Mouse (Mus musculus): ENCODE measurements around the gene Fgf18. TPM values are rescaled to one million over a fixed set of nuclear protein-coding genes. Genes with fewer than 3 reads are reported as not detected.

Fgf18 gene
- polyA plus RNA-seq, 1 experiment from 2014 or later: 5.7 TPM

GRCm38 (mm10) chr11:33097855-33098254, 49.3 kb downstream of the Fgf18 start:
- H3K4me1 ChIP-seq: peaks cover 25% of the 10 kb centered on the region
- DNase-seq (ENCODE audit: low spot score): peak; percentile 85
- H3K4me3 ChIP-seq: no peak overlapping the region
- H3K27me3 ChIP-seq (ENCODE audit: low read depth, poor library complexity, severe bottlenecking): peaks cover 8% of the 10 kb centered on the region
- WGBS: 53% methylated on average over 8 of the region's 8 CpGs
- no peaks in the 10 kb centered on the region for H3K9me3 ChIP-seq (replicated peaks)
- H3K27ac ChIP-seq: no peak overlapping the region
- H3K36me3 ChIP-seq: no peaks in the 10 kb centered on the region

DNA sequence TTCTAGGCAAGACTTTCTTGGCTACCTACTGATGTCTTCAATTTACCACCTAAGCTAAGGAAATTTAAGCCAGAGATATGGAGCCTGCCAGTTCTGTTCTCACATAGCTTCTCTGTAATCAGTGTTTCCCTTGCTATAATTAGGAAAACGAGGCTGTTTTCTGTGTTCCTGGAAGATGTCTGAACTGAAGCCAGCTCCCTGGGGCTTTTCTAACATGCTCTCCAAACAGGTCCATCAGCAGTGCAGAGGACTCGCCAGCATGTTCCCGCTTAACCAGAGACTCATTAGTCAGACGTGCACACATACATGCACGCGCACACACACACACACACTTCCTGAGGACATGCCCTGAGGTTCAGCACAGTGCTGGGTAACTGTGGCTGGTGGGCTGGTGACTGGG, 57.3 kb downstream of the Fgf18 start:
- WGBS: 78% methylated on average over 6 of the region's 6 CpGs
- no peak overlapping the region for H3K4me3 ChIP-seq
- H3K36me3 ChIP-seq: no peaks in the 10 kb centered on the region
- H3K27ac ChIP-seq: no peak overlapping the region
- H3K27me3 ChIP-seq (ENCODE audit: low read depth, poor library complexity, severe bottlenecking): peaks cover 7% of the 10 kb centered on the region
- peaks cover 27% of the 10 kb centered on the region for H3K4me1 ChIP-seq
- no peak for DNase-seq (ENCODE audit: low spot score)
- no peaks in the 10 kb centered on the region for H3K9me3 ChIP-seq (replicated peaks)

DNA sequence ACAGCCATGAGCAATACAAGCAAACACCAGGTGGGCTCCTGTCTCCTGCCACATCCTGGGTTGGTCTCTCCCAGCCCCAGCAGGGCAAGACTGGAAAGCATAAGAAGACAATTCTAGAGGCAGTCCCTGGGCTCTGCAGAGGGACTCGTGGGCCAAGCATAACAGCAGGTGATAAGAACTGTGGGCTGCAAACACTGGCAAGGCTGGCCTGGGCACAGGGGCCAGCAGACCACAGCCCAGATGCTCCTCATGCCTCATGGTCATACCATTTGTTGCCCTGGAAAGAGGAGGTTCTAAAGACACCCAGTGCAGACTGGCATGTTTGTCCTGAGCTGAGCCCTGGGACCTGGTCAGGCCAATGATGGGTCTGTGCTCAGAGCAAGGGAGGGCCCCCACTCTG, 59.0 kb downstream of the Fgf18 start:
- 41% methylated on average over 1 of the region's 1 CpGs for WGBS
- peaks cover 27% of the 10 kb centered on the region for H3K4me1 ChIP-seq
- peaks cover 7% of the 10 kb centered on the region for H3K27me3 ChIP-seq (ENCODE audit: low read depth, poor library complexity, severe bottlenecking)
- H3K9me3 ChIP-seq (replicated peaks): no peaks in the 10 kb centered on the region
- H3K4me3 ChIP-seq: no peak overlapping the region
- H3K36me3 ChIP-seq: no peaks in the 10 kb centered on the region
- DNase-seq (ENCODE audit: low spot score): no peak
- 0 out of 2 replicates have a peak overlapping the region, but pooled peaks have one; percentile 22 for H3K27ac ChIP-seq

DNA sequence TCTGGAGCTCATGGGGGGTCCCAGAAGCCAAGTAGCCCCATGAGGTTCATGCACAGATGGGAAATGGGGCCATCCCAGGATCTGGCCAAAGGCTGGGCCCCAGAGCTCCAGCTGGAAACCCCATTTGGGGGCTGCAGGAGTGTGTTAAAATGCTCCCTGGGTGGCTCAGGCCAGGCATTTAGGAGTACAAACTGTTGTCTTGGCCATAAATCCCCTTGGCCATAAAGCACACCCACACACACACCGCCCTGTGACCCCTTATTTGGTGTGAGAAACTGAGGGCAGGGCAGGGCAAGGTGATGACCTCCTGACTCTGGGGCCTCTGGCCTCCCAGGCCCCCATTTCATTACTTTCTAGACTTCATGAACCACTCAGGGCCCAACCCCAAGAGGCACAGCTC, 61.2 kb downstream of the Fgf18 start:
- H3K27ac ChIP-seq: 0 out of 2 replicates have a peak overlapping the region, but pooled peaks have one; percentile 32
- H3K36me3 ChIP-seq: no peaks in the 10 kb centered on the region
- no peak for DNase-seq (ENCODE audit: low spot score)
- H3K4me3 ChIP-seq: no peak overlapping the region
- no peaks in the 10 kb centered on the region for H3K9me3 ChIP-seq (replicated peaks)
- peaks cover 7% of the 10 kb centered on the region for H3K27me3 ChIP-seq (ENCODE audit: low read depth, poor library complexity, severe bottlenecking)
- peaks cover 27% of the 10 kb centered on the region for H3K4me1 ChIP-seq
- WGBS: 36% methylated on average over 1 of the region's 1 CpGs

DNA sequence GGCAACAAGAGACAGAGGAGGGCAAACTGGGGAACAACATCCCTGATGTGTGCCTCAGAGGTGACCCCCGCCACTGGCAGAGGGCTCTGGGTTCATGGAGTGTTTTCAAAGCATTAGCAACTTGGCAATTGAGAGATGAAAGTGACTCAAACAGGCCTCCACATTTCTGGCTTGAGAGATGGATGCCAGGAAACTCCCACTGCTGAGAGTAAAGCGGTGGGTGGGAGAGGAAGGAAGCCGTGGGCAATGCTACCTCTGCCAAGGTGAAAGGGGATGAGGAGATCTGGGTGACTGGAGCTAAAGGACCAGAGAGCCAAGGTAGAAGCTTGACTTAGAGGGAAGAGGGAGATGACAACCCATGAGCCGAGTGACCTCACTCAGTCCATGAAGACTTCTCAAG, 61.7 kb downstream of the Fgf18 start:
- 78% methylated on average over 4 of the region's 4 CpGs for WGBS
- peaks cover 7% of the 10 kb centered on the region for H3K27me3 ChIP-seq (ENCODE audit: low read depth, poor library complexity, severe bottlenecking)
- H3K4me1 ChIP-seq: peaks cover 29% of the 10 kb centered on the region
- no peaks in the 10 kb centered on the region for H3K9me3 ChIP-seq (replicated peaks)
- DNase-seq (ENCODE audit: low spot score): no peak
- H3K36me3 ChIP-seq: no peaks in the 10 kb centered on the region
- 0 out of 2 replicates have a peak overlapping the region, but pooled peaks have one; percentile 32 for H3K27ac ChIP-seq
- no peak overlapping the region for H3K4me3 ChIP-seq

DNA sequence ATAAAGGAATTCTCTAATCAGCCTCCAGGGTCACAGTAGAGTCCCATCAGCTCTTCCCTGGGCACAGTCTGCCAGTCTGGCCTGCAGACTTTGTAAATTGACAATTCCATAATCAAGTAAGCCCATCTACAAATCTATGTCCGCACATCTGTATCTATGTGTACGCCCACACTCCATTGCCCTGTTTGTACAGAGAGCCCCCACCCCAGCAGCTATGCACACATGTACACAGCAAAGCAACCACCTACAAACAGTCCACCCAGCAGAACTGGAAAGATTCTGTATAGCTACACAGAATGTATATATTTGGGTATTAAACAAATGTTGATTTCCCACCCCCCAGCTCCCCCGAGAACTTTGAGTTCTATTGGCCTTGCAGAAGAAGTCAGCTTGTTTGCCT, 62.1 kb downstream of the Fgf18 start:
- H3K36me3 ChIP-seq: no peaks in the 10 kb centered on the region
- H3K27me3 ChIP-seq (ENCODE audit: low read depth, poor library complexity, severe bottlenecking): peaks cover 8% of the 10 kb centered on the region
- no peak overlapping the region for H3K4me3 ChIP-seq
- DNase-seq (ENCODE audit: low spot score): no peak
- no peaks in the 10 kb centered on the region for H3K9me3 ChIP-seq (replicated peaks)
- H3K27ac ChIP-seq: no peak overlapping the region
- peaks cover 33% of the 10 kb centered on the region for H3K4me1 ChIP-seq
- 87% methylated on average over 3 of the region's 3 CpGs for WGBS

DNA sequence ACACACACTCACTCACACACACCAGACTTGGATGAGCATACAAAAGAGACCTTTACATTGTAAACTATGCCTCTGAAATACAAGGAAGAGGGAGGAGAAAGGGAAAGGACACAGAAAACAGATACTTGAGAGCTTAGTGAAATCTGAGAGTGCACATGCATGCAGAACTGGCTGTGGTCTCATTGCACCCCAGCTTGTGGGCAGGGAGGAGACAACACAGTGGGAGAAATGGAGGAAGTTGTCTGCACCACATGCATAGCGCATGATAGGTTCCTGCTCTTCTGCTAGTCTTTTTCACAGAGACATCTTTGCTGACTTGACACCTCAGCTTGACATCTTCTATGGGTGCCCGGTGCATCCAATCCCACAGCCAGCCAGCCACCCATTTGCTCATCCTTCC, 63.2 kb downstream of the Fgf18 start:
- Histone ChIP-seq H3K27ac (no peak overlapping the region), H3K4me1 (peaks cover 32% of the 10 kb centered on the region), H3K4me3 (no peak overlapping the region), H3K27me3 (ENCODE audit: low read depth, poor library complexity, severe bottlenecking) (peaks cover 18% of the 10 kb centered on the region), H3K9me3 (replicated peaks) (no peaks in the 10 kb centered on the region), H3K36me3 (no peaks in the 10 kb centered on the region)
- 95% methylated on average over 2 of the region's 2 CpGs for WGBS
- DNase-seq (ENCODE audit: low spot score): no peak

DNA sequence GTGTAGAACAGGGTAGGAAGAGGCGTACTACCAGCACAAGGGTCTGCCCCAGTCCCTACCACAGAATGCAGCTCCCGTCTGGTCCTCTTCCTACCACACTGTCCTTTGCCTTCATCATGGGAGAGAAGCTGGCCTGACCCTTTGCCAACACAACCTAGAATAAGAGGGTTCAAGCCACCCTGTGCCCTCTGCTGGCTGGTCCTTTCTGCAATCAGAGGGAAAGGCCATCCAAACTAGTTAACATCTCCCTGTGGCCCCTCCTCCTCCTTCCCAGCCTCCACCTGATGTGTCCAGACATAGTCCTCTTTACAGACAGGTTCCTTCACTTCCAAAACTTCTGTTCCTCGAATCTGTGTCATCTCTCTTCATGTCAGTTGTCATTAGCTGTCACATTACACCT, 66.0 kb downstream of the Fgf18 start:
- peaks cover 38% of the 10 kb centered on the region for H3K4me1 ChIP-seq
- no peaks in the 10 kb centered on the region for H3K9me3 ChIP-seq (replicated peaks)
- H3K27ac ChIP-seq: no peak overlapping the region
- WGBS: 74% methylated on average over 3 of the region's 3 CpGs
- no peak overlapping the region for H3K4me3 ChIP-seq
- H3K27me3 ChIP-seq (ENCODE audit: low read depth, poor library complexity, severe bottlenecking): peaks cover 16% of the 10 kb centered on the region; the same call in 1 of the 2 replicates
- H3K36me3 ChIP-seq: no peaks in the 10 kb centered on the region
- DNase-seq (ENCODE audit: low spot score): no peak

- Histone ChIP-seq H3K27ac (no peak overlapping the region), H3K4me3 (no peak overlapping the region), H3K36me3 (no peaks in the 10 kb centered on the region), H3K4me1 (peaks cover 40% of the 10 kb centered on the region), H3K27me3 (ENCODE audit: low read depth, poor library complexity, severe bottlenecking) (peaks cover 16% of the 10 kb centered on the region; the same call in 1 of the 2 replicates), H3K9me3 (replicated peaks) (no peaks in the 10 kb centered on the region)
- DNase-seq (ENCODE audit: low spot score): no peak
- WGBS: 58% methylated on average over 16 of the region's 16 CpGs
Measured at GRCm38 (mm10) chr11:33080046-33080808, 67.0 kb downstream of the Fgf18 start.

- DNase-seq (ENCODE audit: low spot score): no peak
- no peaks in the 10 kb centered on the region for H3K9me3 ChIP-seq (replicated peaks)
- H3K4me1 ChIP-seq: peaks cover 46% of the 10 kb centered on the region
- 62% methylated on average over 6 of the region's 6 CpGs for WGBS
- no peak overlapping the region for H3K4me3 ChIP-seq
- no peaks in the 10 kb centered on the region for H3K36me3 ChIP-seq
- peaks cover 16% of the 10 kb centered on the region; the same call in 1 of the 2 replicates for H3K27me3 ChIP-seq (ENCODE audit: low read depth, poor library complexity, severe bottlenecking)
- no peak overlapping the region; the same call in 1 of the 2 replicates for H3K27ac ChIP-seq
Measured at GRCm38 (mm10) chr11:33079424-33079823, 67.8 kb downstream of the Fgf18 start.

GRCm38 (mm10) chr11:33078036-33078435, 69.2 kb downstream of the Fgf18 start:
- Histone ChIP-seq H3K27ac (peak overlapping the region; percentile 74; the same call in 1 of the 2 replicates), H3K9me3 (replicated peaks) (no peaks in the 10 kb centered on the region), H3K27me3 (ENCODE audit: low read depth, poor library complexity, severe bottlenecking) (peaks cover 16% of the 10 kb centered on the region; the same call in 1 of the 2 replicates), H3K36me3 (no peaks in the 10 kb centered on the region), H3K4me1 (peaks cover 46% of the 10 kb centered on the region), H3K4me3 (no peak overlapping the region)
- peak; percentile 55 for DNase-seq (ENCODE audit: low spot score)
- 29% methylated on average over 7 of the region's 7 CpGs for whole genome bisulfite sequencing

GRCm38 (mm10) chr11:33075293-33075692, 71.9 kb downstream of the Fgf18 start:
- H3K9me3 ChIP-seq (replicated peaks): no peaks in the 10 kb centered on the region
- no peaks in the 10 kb centered on the region for H3K36me3 ChIP-seq
- 74% methylated on average over 8 of the region's 8 CpGs for WGBS

GRCm38 (mm10) chr11:33074541-33074940, 72.7 kb downstream of the Fgf18 start:
- Histone ChIP-seq H3K27me3 (ENCODE audit: low read depth, poor library complexity, severe bottlenecking) (peaks cover 9% of the 10 kb centered on the region; the same call in 1 of the 2 replicates), H3K36me3 (no peaks in the 10 kb centered on the region), H3K4me3 (no peak overlapping the region), H3K9me3 (replicated peaks) (no peaks in the 10 kb centered on the region), H3K4me1 (peaks cover 40% of the 10 kb centered on the region), H3K27ac (no peak overlapping the region)
- whole genome bisulfite sequencing: 71% methylated on average over 7 of the region's 7 CpGs
- no peak for DNase-seq (ENCODE audit: low spot score)

More at GRCm38 (mm10) chr11:33075293-33075692, 71.9 kb downstream of the Fgf18 start:
- peak overlapping the region; percentile 56; the same call in 1 of the 2 replicates for H3K27ac ChIP-seq
- no peak overlapping the region for H3K4me3 ChIP-seq
- peaks cover 44% of the 10 kb centered on the region for H3K4me1 ChIP-seq
- peaks cover 16% of the 10 kb centered on the region; the same call in 1 of the 2 replicates for H3K27me3 ChIP-seq (ENCODE audit: low read depth, poor library complexity, severe bottlenecking)
- DNase-seq (ENCODE audit: low spot score): no peak
